Mouse (Mus musculus): ENCODE measurements around the gene Carf. TPM values are rescaled to one million over a fixed set of nuclear protein-coding genes. Genes with fewer than 3 reads are reported as not detected.

The Carf gene
- polyA plus RNA-seq, 1 experiment: 5.4 TPM

GRCm38 (mm10) chr1:60179932-60180783, 82.1 kb downstream of the Carf start, which contains the start of gene Nbeal1:
TSS of gene Nbeal1 (plus strand) at chr1:60180599.
- peak; percentile 98 for DNase-seq (ENCODE audit: low spot score)

GRCm38 (mm10) chr1:60180784-60181221, 82.8 kb downstream of the Carf start:
- no peak for DNase-seq (ENCODE audit: low spot score)

- DNase-seq (ENCODE audit: low spot score): no peak
These were observed 90.4 kb downstream of the Carf start for GRCm38 (mm10) chr1:60188454-60188853.

GRCm38 (mm10) chr1:60196813-60197212, 98.8 kb downstream of the Carf start:
- no peak for DNase-seq (ENCODE audit: low spot score)

GRCm38 (mm10) chr1:60199006-60199405, 101.0 kb downstream of the Carf start:
- DNase-seq (ENCODE audit: low spot score): no peak

Other genes starting within 250 kb of the Carf start
- 8.6 and 11.2 TPM in 2 replicates for gene Fam117b, start 185.2 kb upstream of the Carf start, polyA plus RNA-seq (2012; rRNA removed)
- 0.96 and 2.8 TPM in 2 replicates for gene Ica1l, start 55.1 kb upstream of the Carf start, polyA plus RNA-seq (2012; rRNA removed)
- 13.4 TPM in 2 replicates for gene Wdr12, start 398 bp downstream of the Carf start, polyA plus RNA-seq (2012; rRNA removed)
- 12.7 and 14.4 TPM in 2 replicates for gene Nbeal1, start 82.4 kb downstream of the Carf start, polyA plus RNA-seq (2012; rRNA removed)
- gene Cyp20a1, start 245.1 kb downstream of the Carf start, polyA plus RNA-seq (2012; rRNA removed): 30.4 and 31.4 TPM in 2 replicates

All from urinary bladder, adult 2 months (tissue).